Mouse (Mus musculus) E14TG2a.4 (cell line): ENCODE measurements around the gene Bnc1.

Experiments used
- CTCF ChIP-seq: conservative IDR thresholded peaks from 2 replicates; pipeline ENCODE4 v1.5.1; 2014; ENCODE audit warnings: low read length
- NANOG ChIP-seq: IDR thresholded peaks from 2 replicates; pipeline ENCODE4 v1.6.1; 2014; ENCODE audit warnings: borderline replicate concordance, low read length, mixed read lengths
- POU5F1 ChIP-seq: IDR thresholded peaks from 2 replicates; pipeline ENCODE4 v1.6.1; 2014; ENCODE audit warnings: low read length, borderline replicate concordance

GRCm38 (mm10) chr7:81945398-81945797, 46.7 kb downstream of the Bnc1 start:
- TF ChIP-seq CTCF = peak; percentile 19; the same call in 1 of the 2 replicates
- no peak for TF ChIP-seq NANOG
- TF ChIP-seq POU5F1 = no peak
